Mouse (Mus musculus): ENCODE measurements around the gene Gm7271.
A peak's percentile ranks its signal among the peaks of the same experiment; 100 is the strongest.

Gm7271 gene

GRCm38 (mm10) chr5:76483811-76484210 lies at the start of gene Gm7271:
Gene Gm7271, plus strand, starts transcription at chr5:76484040.
- no peak for DNase-seq (ENCODE audit: low spot score in 2 of 2)

DNA sequence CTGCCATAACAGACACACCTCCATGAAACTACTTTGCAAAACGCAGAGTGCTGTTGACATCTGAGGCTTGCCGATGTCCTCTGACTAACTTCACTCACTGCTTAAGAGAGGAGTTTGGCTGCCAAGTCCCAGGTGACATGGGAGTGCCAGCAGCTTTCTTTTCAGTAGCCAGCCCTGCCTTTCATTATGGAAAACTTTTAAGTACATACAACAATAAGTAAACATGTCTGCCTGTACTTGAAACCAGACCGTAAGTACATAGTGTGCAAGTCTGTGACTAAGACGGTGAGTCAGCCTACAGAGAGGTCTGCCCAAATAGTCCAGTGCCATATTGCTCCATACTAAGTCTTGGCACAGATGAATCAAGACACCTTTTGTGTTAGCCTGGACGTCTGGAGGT lies 46.7 kb upstream of the Gm7271 start:
- no peak for DNase-seq (ENCODE audit: low spot score in 2 of 2)

- no peak for DNase-seq (ENCODE audit: low spot score in 2 of 2)
Measured at GRCm38 (mm10) chr5:76437696-76438095, 46.1 kb upstream of the Gm7271 start.

DNA sequence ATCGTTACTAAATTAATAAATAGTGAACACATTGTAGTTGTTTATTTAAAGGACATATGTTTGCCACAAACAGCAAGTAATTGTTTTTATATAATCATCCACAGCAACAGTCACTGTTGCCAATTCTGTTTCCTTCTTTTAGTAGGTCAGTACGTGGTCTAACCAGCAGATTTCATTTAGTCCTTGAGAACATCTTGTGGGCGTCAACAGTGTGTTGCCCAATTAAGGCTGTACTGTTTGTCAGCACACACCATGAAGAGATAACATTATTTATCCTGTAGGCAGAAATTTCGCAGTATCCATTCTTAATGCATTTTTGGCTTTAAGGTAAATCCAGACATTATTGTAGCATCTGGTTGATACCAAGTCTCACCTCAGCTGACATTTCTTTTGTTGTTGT lies 42.4 kb upstream of the Gm7271 start:
- no peak for DNase-seq (ENCODE audit: low spot score in 2 of 2)

DNA sequence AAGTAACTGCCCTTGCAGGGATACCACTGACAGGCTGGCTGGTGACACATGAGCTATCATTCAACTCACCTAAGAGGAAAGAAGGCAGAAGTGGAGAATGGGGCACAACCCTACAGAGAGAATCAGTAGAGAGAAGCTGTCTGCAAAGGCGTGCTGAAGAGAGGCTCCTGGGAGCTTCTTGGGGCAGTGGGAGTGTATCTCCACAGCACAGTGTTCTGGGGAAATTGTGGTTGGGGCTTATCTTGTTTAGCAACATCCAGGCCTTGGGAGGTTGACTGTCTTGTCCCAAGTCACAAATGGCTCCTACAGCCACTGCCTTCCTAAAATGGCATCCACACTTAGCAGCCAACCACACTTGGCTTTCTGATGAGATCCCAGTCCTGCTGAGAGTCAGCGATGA lies 8.9 kb upstream of the Gm7271 start:
- no peak for DNase-seq (ENCODE audit: low spot score in 2 of 2)

GRCm38 (mm10) chr5:76476873-76477272 lies 7.0 kb upstream of the Gm7271 start:
- no peak for DNase-seq (ENCODE audit: low spot score in 2 of 2)

GRCm38 (mm10) chr5:76477764-76478163 lies 6.1 kb upstream of the Gm7271 start:
- no peak for DNase-seq (ENCODE audit: low spot score in 2 of 2)

GRCm38 (mm10) chr5:76495126-76495525 lies 11.3 kb downstream of the Gm7271 start:
- no peak for DNase-seq (ENCODE audit: low spot score in 2 of 2)

DNA sequence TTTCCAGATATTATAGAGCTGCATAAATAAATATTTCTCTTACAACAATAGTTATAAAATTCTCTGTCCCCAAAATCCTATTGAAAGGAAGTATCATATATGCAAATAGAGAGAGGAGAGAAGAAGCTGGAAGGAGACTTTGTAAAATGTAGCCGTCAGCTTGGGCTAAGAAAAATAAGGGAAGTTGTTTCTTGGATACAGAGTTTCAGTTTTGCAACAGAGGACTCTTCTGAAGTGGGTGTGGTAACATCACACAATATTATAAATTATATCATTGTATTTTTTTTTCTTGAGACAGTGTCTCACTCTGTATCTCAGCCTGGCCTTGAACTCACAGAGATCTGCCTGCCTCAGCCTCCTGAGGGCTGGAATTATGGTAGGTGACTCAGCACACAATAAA lies 38.6 kb downstream of the Gm7271 start:
- DNase-seq (ENCODE audit: low spot score in 2 of 2), result no peak

DNA sequence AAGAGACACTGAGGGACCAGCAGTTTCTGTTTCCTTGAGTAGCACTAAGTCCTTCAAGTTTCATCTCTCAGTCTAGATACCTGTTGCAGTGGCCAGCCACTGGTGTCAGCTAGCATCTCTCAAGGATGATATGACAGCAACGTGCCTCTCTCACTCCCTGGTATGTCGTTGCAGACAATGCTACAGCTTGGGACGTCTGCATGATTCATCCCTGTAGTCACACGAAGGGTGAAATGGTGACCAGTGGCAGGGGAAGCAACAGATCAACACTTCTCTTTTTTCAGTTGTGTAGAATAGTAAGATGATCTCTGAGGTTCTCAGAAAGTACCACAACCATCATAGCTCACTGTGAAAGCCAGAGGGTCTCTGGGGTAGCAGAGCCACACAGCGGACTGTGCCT lies 40.8 kb downstream of the Gm7271 start:
- DNase-seq (ENCODE audit: low spot score in 2 of 2), result no peak

DNA sequence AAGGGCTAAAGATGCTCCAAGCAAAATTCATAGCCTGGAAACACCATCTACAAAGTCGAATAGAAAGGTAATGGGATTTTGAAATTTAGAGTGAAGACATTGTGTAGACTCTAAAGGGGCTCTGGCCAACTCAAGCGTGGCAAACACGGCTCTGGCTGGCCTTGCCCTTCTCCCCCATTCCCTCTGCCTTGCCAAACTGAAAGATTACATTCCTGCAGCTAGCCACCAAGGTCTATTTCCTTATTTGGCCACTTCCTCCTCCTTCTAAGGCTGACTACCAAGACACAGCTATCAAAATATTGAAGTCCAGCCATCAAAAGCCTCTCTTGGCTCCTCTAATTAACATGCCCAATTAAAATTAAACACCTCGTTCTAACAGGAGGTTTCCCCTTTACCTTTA lies 41.2 kb downstream of the Gm7271 start:
- DNase-seq (ENCODE audit: low spot score in 2 of 2), result no peak

DNA sequence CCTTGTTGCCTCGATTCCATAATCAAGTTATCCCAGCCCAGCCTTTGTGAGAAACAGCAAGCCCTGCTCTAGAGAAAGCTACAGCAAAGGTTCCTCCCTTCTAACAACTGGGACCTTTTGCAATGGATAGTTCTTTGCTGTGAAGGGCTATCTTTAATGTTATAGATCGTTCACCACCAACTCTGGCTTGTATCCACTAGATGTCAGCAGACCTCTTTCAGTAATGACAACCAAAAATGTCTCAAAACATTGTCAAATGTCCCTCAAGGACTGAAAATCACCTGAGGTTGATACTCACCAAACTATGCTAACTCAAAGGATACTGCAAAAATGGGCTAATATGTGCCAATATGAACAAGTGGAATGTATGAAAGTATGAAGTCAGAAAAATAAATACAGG lies 42.0 kb downstream of the Gm7271 start:
- no peak for DNase-seq (ENCODE audit: low spot score in 2 of 2)

DNA sequence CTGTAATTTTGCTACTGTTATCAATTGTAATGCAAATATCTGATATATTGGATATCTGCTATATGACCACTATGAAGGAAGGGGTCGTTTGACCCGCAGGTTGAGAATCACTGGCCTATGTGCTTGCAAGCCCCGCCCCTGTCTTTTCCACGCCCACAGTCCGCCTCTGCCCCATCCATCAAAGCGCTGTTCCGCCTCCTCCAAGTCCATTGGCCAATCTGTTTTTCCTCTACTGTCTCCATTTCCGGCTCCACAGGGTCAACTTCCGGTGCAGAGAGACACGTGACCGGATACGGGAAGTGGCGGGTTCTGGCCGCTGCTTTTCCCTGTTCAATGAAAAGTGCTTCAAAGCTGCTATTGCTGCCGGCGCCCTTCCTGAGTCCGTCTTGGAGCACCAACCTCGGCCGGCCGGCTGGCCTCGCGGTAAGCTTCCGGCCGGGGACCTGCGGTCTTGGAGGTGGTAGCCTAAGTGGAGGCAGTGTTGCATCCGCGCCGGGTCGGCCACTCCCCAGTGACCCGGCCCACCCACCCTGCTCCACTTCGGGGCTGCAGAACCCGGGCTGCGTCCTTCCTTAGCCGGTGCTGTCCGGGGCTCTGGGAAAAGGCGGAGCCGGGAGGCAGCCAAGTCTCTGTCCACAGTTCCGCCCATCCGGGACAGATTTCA lies 45.3 kb downstream of the Gm7271 start, which contains the start of gene Exoc1:
TSS of gene Exoc1 (plus strand) at position 272 of the 664 bp plus-strand sequence.
- DNase-seq (ENCODE audit: low spot score in 2 of 2), result peak; percentile 92 to 96

- DNase-seq (ENCODE audit: low spot score in 2 of 2), result no peak
Measured at GRCm38 (mm10) chr5:76529704-76530066, 45.8 kb downstream of the Gm7271 start.

GRCm38 (mm10) chr5:76533186-76533585 lies 49.3 kb downstream of the Gm7271 start:
- no peak for DNase-seq (ENCODE audit: low spot score in 2 of 2)

- DNase-seq (ENCODE audit: low spot score in 2 of 2), result no peak
Measured at GRCm38 (mm10) chr5:76536231-76536630, 52.4 kb downstream of the Gm7271 start.

DNA sequence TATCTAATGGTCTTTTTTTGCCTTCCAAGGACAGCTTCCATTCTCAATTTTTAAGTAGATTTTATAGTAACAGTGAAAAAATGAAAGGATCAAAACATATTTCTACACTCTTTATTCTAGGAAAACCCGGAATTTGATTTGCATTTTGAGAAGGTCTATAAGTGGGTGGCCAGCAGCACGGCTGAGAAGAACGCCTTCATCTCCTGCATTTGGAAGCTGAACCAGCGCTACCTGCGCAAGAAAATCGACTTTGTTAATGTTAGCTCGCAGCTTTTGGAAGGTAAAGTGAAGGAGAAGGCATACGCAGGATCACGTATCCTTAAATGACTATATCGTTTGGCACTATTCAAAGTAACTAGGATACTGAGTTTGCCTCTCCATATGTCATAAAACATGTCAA lies 53.7 kb downstream of the Gm7271 start:
- DNase-seq (ENCODE audit: low spot score in 2 of 2), result peak; percentile 16 to 29

DNA sequence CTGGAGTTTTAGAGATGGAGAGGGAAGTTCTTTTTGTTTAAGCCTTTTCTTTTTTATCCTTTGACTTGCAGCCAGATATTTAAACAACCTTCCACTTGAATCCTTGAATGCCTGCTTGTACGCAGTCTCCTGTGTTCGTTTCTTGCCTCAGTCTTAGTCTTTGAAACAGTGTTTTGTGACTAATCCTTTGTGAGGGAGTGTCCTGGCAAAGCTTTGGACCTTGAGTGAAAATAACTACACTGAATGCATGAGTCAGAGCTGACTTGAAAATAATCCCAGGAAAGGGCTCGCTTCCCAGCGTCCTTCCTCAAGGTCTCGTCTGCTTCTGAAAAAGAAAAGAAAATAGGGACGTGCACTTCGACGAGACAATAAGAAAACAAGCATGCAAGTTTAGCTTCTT lies 56.3 kb downstream of the Gm7271 start:
- peak; percentile 45 to 71 for DNase-seq (ENCODE audit: low spot score in 2 of 2)

DNA sequence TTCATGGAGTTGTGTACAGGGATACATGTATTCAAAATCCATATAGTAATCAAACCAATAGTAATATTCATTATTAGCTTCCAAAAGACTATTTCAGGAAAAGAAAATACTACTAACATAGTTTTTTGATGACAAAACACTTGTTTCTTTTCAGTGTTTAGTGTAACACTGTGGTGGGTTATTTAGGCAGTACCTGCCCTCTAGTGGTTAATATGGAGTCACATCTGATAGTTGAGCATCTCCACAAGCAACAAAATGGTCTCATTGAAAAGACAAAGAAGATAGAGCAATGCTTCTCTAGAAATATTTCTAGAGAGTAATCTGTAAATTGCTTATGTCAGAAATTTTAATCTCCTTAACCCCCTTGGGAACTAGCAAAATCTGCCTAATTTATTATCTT lies 57.0 kb downstream of the Gm7271 start:
- DNase-seq (ENCODE audit: low spot score in 2 of 2), result no peak

- no peak for DNase-seq (ENCODE audit: low spot score in 2 of 2)
Measured at GRCm38 (mm10) chr5:76543200-76543599, 59.4 kb downstream of the Gm7271 start.

GRCm38 (mm10) chr5:76550426-76550825 lies 66.6 kb downstream of the Gm7271 start:
- no peak for DNase-seq (ENCODE audit: low spot score in 2 of 2)

DNA sequence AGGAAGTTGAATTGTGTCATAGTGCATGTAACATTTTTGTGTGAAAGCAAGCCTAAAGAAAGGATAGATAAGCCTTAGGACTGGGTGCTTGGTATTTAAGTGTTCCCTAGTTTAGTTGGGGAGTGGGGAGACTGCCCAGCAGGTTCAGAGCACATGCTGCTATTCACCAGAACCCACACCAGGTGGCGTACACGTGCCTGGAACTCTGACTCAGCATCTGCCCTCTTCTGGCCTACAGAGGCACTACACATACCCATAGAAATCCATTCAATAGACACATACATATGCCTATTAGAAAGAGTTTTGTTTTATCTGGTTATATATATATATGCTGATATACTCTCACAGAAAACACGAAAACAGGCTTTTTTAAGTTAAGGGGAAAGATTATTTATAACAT lies 81.5 kb downstream of the Gm7271 start:
- peak; percentile 70 to 75 for DNase-seq (ENCODE audit: low spot score in 2 of 2)

Data from right cerebral cortex, adult 2 months (tissue).